Mouse (Mus musculus) spleen, adult 2 months (tissue): ENCODE results near the gene Gm5622.

Source experiments
- CTCF ChIP-seq: fragments of 200-500 bp; IDR thresholded peaks from 2 replicates; pipeline ENCODE4 v1.5.1; 2011; ENCODE audit warnings: mild to moderate bottlenecking, inconsistent platforms; ENCODE audit not compliant: insufficient read depth, insufficient read length, insufficient replicate concordance; ENCODE audit errors: extremely low read depth
- POLR2A ChIP-seq: fragments of 200-500 bp; IDR thresholded peaks from 2 replicates; pipeline ENCODE4 v1.6.1; 2011; ENCODE audit warnings: low read depth, low read length, inconsistent platforms

GRCm38 (mm10) chr14:51552490-51552889, at the start of gene Gm5622:
- TF ChIP-seq CTCF (no peak), POLR2A (no peak)
